Mouse (Mus musculus) embryo, embryonic 10.5 days (tissue): ENCODE results near the gene Atxn1.
A peak's percentile ranks its signal among the peaks of the same experiment; 100 is the strongest.

ENCODE experiments used
- DNase-seq: peaks from one replicate; pipeline ENCODE4 v3.0.0-alpha.2; 2015; ENCODE audit warnings: low spot score

The Atxn1 gene

GRCm38 (mm10) chr13:45680651-45681050 is 284.2 kb downstream of the Atxn1 start:
- DNase-seq = no peak

GRCm38 (mm10) chr13:45679096-45679495 is 285.7 kb downstream of the Atxn1 start:
- no peak for DNase-seq

GRCm38 (mm10) chr13:45672628-45673027 is 292.2 kb downstream of the Atxn1 start:
- no peak for DNase-seq

- DNase-seq = no peak
Observed at GRCm38 (mm10) chr13:45669969-45670368, 294.8 kb downstream of the Atxn1 start.

- no peak for DNase-seq
Observed at GRCm38 (mm10) chr13:45662852-45663251, 302.0 kb downstream of the Atxn1 start.

- no peak for DNase-seq
Observed at GRCm38 (mm10) chr13:45662216-45662615, 302.6 kb downstream of the Atxn1 start.

GRCm38 (mm10) chr13:45661283-45662185 is 303.3 kb downstream of the Atxn1 start:
- no peak for DNase-seq

- DNase-seq = no peak
Observed at GRCm38 (mm10) chr13:45659813-45660212, 305.0 kb downstream of the Atxn1 start.

- DNase-seq = no peak
Observed at GRCm38 (mm10) chr13:45658343-45658742, 306.5 kb downstream of the Atxn1 start.

- no peak for DNase-seq
Observed at GRCm38 (mm10) chr13:45657176-45657575, 307.6 kb downstream of the Atxn1 start.

GRCm38 (mm10) chr13:45651652-45652241 is 313.1 kb downstream of the Atxn1 start:
- DNase-seq = no peak

GRCm38 (mm10) chr13:45649197-45649812 is 315.5 kb downstream of the Atxn1 start:
- no peak for DNase-seq

GRCm38 (mm10) chr13:45643780-45644395 is 320.9 kb downstream of the Atxn1 start:
- peak; percentile 22 for DNase-seq

GRCm38 (mm10) chr13:45642913-45643312 is 321.9 kb downstream of the Atxn1 start:
- no peak for DNase-seq

GRCm38 (mm10) chr13:45640431-45640830 is 324.4 kb downstream of the Atxn1 start:
- DNase-seq = no peak

- no peak for DNase-seq
Observed at GRCm38 (mm10) chr13:45638281-45638680, 326.5 kb downstream of the Atxn1 start.

GRCm38 (mm10) chr13:45637324-45637723 is 327.5 kb downstream of the Atxn1 start:
- DNase-seq = peak; percentile 50

GRCm38 (mm10) chr13:45636435-45636834 is 328.4 kb downstream of the Atxn1 start:
- no peak for DNase-seq

GRCm38 (mm10) chr13:45633918-45634317 is 330.9 kb downstream of the Atxn1 start:
- no peak for DNase-seq

GRCm38 (mm10) chr13:45632133-45632532 is 332.7 kb downstream of the Atxn1 start:
- DNase-seq = peak; percentile 29

- no peak for DNase-seq
Observed at GRCm38 (mm10) chr13:45630518-45631290, 334.1 kb downstream of the Atxn1 start.

- no peak for DNase-seq
Observed at GRCm38 (mm10) chr13:45629750-45630149, 335.1 kb downstream of the Atxn1 start.
